Mouse (Mus musculus) bone marrow macrophage, adult 2 months (primary cell): ENCODE measurements around the gene Gm45623.

Experiments
- CTCF ChIP-seq: IDR thresholded peaks from 2 replicates; pipeline ENCODE4 v1.5.1; 2012; ENCODE audit warnings: low read depth, mild to moderate bottlenecking, low read length, moderate library complexity
- POLR2A ChIP-seq: IDR thresholded peaks from 2 replicates; pipeline ENCODE4 v1.6.1; 2012; ENCODE audit warnings: mild to moderate bottlenecking, low read depth, low read length, borderline replicate concordance

- TF ChIP-seq CTCF = no peak
- TF ChIP-seq POLR2A = no peak
Observed at GRCm38 (mm10) chr13:56794441-56794840, 40.8 kb upstream of the Gm45623 start.
